Mouse (Mus musculus): ENCODE measurements around the gene Foxp1.

- no peak for TF ChIP-seq CTCF (IDR thresholded peaks at IDR 0.05; ENCODE audit: control insufficient read depth, insufficient read depth, low read length)
- no peak for TF ChIP-seq POLR2A (IDR thresholded peaks at IDR 0.05; ENCODE audit: borderline replicate concordance, control insufficient read depth, low read depth, low read length)
Measured at GRCm38 (mm10) chr6:99309466-99310170, 212.9 kb downstream of the Foxp1 start.

All from bone marrow, adult 2 months (tissue).